Mouse (Mus musculus): ENCODE measurements around the gene Pitpna.

The Pitpna gene

DNA sequence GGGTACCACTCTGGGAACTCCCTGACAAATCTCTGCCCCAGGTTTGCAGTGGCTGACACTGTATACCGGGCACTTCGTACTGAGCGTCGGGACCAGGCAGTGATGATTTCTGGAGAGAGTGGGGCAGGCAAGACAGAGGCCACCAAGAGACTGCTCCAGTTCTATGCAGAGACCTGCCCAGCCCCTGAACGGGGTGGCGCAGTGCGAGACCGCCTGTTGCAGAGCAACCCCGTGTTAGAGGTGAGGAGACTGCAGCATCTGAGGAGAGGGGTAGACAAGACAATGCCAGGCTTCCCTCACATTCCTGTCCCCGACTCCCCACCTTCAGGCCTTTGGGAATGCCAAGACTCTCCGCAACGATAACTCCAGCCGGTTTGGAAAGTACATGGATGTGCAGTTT is 70.4 kb downstream of the Pitpna start:
- no peak for DNase-seq (ENCODE audit: low read depth)

DNA sequence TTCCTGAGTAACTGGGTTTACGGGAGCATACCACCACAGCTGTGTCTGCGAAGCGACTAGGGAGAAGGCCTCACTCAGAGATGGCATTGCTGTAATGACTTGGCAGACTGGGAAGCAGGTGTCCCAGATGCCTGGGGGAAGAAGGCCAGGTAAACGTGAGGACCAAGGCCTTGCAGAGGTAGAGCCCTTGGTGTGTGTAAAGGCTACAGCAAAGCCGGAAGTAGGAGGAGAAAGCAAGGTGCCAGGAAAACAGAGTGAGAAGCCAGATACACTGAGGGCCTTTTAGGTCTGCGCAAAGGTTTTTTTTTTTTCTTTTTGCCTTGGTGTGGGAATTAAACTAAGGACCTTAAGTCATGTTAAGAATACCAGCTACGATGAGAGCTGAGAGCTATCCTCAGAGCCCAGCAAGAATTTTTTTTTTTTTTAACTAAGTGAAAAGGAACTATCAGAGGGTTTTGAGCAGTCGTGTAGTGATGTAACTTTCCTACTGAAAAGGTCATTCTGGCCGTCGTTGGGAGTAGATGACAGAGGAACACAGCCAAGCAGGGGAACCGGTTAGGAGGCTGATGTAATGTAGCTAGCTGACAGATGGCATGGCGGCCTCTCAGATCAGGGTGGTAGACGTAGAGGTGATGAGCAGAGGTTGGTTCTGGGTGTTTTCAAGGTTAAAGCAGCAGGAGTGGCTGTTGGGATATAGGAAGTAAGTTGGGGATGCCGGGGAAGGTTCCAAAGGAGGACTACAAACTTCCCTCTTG is 71.3 kb downstream of the Pitpna start:
- no peak for DNase-seq (ENCODE audit: low read depth)

DNA sequence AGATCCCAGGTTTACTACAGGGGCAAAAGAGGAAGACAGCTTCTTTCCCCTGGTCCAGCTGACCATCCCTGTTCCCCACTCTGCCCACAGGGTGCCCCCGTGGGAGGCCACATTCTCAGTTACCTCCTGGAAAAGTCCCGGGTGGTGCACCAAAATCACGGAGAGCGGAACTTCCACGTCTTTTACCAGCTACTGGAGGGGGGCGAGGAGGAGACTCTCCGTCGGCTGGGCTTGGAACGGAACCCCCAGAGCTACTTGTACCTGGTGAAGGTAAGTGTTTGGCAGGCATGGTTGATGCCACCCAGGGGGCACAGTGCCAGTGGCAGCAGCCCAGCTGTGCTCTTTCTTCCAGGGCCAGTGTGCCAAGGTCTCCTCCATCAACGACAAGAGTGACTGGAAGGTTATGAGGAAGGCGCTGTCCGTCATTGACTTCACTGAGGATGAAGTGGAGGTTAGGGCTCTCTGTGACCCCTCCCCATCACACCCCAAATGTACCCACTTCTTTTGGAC is 72.2 kb downstream of the Pitpna start:
- no peak for DNase-seq (ENCODE audit: low read depth)

DNA sequence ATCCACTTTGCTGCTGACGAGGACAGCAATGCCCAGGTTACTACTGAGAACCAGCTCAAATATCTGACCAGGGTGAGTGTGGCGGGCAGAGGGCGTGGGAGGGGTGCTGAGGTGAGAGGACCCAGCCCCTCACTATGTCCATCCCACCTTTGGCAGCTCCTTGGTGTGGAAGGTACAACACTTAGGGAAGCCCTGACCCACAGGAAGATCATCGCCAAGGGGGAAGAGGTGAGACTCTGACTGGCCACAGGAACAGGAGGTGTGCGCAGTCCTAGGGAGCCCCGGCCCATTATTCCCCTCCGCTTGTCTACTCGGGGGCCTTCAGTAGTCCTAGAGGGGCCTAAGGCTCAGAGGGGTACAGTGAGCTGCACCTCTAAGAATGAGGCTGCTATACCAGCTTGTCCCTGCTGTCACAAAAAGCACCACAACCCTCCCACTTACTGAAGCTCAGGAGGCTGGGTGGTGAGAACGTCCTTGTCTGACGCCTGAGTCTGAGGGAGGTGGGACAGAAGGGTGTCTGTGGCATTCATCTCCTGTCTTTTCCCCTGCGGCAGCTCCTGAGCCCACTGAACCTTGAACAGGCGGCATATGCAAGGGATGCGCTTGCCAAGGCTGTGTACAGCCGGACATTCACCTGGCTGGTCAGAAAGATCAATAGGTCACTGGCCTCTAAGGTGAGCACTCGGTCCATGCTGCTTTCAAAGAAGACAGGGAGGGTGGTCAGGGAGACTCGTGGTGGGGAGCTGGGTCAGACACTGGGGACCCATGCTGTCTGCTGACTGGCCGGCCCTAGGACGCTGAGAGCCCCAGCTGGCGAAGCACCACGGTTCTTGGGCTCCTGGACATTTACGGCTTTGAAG is 73.3 kb downstream of the Pitpna start:
- no peak for DNase-seq (ENCODE audit: low read depth)

DNA sequence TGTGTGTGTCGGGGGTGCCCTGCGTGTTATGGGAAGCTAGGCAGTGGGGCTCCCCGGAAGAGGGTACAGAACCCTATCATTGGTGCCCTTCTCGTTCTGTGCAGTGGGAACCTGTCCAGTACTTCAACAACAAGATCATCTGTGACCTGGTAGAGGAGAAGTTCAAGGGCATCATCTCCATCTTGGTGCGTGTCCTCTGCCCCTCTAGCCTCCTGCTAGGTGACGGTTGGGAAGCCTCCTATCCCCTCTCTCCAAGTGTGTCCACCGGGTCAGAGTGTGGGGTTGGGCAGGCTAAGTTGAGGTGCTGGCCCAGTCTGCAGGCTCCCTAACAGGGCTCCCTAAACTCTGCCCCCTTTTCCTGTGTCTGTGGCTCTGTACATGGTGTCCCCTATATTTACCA is 74.2 kb downstream of the Pitpna start:
- DNase-seq (ENCODE audit: low read depth), result no peak

DNA sequence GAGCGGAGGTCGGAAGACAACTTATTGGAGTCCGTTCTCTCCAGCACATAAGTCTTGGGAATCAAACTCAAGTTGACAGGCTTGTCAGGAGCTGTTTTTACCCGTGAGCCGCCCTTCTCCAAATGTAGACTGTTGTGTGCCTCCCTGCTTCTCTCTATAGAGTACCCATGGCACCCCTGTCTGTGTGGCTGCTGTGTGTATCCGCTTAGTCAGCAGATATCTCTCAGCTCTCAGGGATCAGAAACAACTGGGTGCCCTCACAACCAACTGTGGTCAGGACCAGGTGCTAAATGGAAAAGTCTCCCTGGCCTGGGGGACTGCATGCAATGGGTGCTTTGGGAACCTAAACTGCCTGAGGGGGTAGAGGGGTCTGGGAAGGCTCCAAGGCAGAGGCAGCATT is 78.4 kb downstream of the Pitpna start:
- no peak for DNase-seq (ENCODE audit: low read depth)

DNA sequence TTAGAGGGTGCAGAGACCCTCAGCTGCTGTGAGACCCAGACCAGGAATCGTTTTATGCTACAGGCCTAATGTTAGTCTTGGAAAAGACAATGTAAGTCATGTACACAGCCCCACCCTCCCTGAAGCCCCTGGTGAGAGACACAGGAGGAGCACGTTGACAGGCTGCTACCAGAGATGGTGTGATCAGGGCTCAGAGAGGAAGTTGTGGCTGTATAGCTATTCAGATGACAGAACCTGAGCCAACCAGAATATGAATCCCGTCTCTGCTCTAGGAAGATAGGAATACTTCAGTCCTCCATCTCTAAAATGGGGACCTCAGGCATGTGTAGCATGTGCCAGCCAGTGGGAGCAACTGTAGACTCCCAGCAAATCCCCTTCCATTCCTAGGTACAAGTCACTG is 80.7 kb downstream of the Pitpna start:
- DNase-seq (ENCODE audit: low read depth), result no peak

DNA sequence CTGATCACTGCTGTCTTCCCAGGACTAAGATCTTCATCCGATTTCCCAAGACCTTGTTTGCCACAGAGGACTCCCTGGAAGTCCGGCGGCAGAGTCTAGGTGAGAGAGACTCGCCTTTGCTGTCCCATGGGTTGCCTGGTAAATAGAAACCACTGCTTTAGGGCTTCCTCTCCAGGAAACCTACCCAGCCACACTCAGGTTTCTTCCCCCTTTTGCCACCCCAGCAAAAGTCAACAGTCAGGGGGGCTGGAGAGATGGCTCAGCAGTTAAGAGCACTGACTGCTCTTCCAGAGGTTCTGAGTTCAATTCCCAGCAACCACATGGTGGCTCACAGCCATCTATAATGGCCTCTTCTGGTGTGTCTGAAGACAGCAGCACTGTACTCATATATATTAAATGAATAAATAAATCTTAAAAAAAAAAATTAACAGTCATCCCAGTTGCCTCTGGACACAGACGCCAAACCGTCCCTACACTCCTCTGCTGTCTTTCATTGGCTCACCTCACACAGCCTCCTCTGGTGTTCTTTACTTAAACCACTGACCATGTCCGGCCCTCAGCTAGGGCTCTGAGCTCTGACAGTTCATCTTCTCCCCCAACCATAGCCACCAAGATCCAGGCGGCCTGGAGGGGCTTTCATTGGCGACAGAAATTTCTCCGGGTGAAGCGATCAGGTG is 81.4 kb downstream of the Pitpna start:
- DNase-seq (ENCODE audit: low read depth), result no peak

DNA sequence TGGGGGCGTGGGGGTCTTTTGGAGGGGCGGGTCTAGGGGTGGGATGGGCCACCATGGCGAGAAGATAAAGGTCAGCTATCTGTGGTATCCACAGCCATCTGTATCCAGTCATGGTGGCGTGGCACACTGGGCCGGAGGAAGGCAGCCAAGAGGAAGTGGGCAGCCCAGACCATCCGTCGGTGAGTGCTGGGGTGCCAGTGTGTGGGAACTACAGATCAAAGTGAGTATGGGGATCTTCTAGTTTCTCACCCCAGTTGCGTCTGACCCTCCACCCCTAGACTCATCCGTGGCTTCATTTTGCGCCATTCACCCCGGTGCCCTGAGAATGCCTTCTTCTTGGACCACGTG is 81.9 kb downstream of the Pitpna start:
- DNase-seq (ENCODE audit: low read depth), result no peak

DNA sequence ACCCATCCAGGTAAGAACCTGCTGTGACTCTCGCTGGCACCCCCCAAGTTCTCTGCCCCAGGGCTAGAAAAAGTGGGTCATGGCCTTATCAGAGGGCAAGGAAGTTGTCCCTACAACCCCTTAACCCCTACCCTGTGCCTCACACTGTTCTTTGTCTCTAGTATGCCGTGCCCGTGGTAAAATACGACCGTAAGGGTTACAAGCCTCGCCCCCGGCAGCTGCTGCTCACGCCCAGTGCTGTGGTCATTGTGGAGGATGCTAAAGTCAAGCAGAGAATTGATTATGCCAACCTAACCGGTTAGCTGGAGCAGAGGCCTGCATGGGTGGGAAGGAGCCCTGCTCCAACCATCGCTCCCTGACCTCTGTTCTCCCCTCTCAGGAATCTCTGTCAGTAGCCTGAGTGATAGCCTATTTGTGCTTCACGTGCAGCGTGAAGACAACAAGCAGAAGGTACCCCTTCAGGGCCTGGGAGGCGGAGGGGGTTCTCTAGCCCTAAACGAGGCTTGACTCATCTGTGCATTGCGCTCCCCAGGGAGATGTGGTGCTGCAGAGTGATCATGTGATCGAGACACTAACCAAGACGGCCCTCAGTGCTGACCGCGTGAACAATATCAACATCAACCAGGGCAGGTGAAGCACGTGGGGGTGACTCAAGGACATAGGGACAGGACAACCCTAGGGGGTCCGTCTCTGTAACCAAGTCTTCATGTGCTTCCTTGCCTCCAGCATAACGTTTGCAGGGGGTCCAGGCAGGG is 83.7 kb downstream of the Pitpna start:
- DNase-seq (ENCODE audit: low read depth), result no peak

DNA sequence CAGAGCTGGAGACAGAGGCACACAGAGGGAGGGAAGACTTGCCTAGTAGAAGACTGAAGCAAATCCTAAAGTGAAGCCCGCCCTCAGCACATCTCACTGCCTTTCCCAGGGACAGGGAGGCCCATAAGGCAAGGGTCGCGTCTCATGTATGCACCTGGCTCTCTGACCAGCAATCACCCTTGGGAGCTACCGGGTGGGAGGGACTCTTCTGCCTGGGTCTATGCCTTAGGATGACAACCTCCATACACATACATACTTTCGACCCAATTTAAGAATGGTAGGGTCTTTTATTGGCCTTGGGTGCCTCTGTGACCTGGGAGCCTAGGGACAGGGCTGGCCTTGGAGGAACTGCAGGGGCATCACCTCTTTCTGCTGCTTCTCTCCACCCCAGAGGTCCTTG is 85.5 kb downstream of the Pitpna start:
- DNase-seq (ENCODE audit: low read depth), result no peak

DNA sequence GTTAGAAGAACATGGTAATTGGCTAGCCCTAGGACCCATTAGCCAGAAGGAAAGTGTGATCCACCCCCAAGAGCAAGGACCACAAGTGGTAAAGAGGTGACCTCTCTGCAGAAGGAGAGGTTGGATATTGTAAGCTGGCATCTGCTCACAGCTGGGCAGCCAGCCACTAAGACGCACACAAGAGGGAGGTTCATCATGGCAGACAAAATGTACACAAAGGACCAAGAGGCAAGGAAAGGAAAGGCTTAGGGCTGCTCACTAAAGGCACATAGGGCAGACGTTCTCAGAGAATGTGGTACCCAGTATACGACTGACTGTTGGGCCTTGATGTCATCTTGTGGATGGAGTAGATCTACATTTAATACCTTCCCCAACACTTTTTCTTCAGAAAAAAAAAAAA is 87.0 kb downstream of the Pitpna start:
- no peak for DNase-seq (ENCODE audit: low read depth)

DNA sequence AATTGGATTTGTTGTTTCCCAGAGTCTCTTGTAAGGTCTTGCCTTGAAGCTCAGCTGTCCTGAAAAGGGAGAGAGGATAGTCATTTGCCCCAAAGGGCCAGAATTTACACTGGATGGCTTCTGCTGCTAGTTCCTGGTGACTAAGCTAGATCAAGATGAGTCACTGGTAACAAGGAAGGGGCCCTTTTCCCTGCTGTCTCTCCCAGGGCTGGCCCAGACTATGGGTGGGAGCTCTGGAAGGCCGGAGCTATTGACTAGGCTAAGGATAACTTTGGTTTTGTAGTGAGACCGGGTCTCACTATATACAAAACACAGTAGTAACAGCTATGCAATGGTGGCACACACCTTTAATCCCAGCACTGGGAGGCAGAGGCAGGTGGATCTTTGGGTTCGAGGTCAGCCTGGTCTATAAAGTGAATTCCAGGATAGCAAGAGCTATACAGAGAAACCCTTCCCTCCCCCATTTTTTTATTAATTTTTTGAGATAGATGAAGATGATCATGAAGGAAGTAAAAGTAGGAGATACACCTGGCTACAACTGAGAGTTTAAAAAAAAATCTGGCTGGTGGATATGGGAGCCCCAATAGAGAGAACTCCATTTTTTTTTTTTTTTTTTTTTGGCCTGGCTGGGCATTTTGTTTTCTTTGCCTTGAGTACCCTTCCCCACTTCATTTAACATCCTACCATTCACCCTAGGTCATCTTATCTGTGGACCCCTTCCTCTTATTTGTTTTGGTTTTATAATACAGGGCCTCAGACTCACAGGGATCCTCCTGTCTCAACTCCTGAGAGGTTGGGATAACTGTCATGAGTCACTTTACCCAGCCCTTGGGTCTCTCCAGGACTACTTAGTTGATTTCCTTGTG is 90.2 kb downstream of the Pitpna start:
- DNase-seq (ENCODE audit: low read depth), result no peak

All from fibroblast of lung, adult 2 months (primary cell).